Mouse (Mus musculus) retina, embryonic 14.5 days (tissue): ENCODE results near the gene Nbeal2.
"Not testable (repeated sequence)": the region's sequence is repeated elsewhere in the genome, so short reads cannot be mapped to it uniquely, and the experiment has no call there.

Experiments
- DNase-seq: peaks from one replicate; pipeline ENCODE4 v3.0.0-alpha.2; 2015; ENCODE audit warnings: low spot score

The Nbeal2 gene

DNA sequence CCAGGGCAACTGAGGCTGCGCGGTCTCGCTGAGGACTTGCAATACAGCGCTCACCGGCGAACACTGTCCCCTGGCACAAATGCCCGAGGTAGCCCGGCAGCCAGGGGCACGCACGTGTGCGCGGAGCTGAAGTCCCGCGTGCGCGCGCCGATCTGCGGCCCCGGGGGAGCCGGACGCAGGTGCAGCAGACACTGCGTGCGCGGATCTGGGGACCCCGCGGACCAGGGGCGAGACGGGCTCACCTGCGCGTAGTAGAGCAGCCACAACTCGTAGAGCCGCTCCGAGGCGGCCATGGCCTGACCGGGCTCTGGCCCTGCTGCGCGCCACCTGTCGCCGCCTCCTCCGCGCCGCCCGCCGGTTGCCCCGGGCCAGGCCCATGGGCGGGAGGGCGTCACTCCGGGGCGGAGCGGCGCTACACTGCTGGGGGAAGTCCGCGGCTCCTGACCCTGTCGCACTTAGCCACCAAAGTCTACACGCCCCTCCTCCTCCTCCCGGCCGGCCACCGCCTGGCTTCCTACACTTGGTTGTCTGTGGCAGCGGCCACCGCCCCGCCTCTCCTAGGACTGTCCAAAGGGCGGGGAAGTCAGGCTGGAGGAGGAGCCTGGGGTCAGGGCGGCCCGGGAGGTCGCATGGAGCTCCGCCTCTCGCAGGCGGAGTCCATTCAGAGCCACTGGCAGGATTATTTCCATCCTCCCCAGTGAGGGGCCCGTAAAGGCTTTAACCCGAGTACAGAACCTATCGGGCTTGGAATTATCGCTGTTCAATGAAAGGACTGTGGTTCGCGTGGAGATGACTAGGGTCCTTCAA is at the start of gene Nbeal2:
Gene Nbeal2 (minus strand): TSS at position 507 of the 807 bp plus-strand sequence.
- DNase-seq = peak; percentile 91

DNA sequence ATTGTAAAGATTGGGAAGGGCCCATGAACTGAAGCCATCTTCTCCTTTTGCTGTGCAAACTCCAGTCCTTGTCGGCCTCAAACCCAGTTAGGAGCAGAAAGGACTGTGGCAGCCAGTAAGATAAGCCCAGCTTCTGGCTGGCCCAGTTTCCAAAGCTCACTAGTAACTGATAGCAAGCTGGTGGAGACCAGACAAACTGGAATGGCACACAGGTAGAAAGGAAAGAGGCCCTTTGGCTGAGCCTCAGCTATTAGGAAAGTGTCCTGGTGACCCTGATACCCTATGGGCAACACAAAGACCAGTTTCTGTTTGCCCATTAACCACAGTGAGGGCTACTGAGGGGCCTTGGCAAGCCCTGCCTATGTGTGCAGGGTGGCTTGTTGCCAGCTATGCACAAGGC is 48.9 kb upstream of the Nbeal2 start:
- DNase-seq = no peak

DNA sequence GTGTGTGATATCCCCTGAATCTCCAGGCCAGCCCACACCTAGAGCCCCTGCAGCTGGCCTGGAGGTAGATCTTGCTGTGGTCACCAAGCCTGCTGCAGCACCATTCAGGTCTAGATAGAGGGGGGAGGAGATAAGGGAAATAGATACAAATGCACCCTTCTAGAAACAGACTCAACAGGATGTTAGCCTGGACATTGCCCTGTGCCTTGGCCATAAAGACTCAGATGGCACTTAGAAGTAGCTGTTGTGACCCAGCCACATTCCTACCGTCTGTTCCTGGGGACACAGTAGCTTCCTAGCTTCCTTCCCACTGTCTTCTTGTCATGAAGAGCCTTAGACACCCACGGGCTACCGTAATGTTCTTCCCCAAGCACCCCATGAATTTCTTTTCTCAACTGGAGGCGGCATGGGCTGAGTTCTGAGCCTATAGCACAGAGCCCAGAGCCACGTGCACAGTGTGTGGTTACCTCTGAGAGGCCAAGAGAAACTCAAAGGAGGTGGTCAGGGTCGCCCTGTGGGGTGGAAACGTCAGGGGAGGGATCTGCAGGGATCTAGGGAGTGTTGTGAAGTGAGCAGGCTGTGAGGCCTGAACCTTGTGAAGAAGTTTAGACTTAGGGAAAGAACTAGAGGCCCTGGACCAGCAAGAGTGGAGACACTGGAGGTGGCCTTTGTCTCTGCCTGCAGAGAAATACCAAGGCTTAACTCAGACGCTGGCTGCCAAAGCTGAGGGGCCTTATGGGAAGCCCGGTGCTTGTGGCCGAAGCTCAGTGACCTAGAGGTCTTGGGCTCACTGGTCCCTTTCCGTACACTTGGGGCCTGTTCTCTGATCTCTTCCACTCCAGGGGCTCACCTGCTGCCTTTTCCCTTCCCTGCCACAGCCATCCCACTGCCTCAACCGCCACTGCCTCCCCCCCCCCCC is 47.4 kb upstream of the Nbeal2 start:
- no peak for DNase-seq

DNA sequence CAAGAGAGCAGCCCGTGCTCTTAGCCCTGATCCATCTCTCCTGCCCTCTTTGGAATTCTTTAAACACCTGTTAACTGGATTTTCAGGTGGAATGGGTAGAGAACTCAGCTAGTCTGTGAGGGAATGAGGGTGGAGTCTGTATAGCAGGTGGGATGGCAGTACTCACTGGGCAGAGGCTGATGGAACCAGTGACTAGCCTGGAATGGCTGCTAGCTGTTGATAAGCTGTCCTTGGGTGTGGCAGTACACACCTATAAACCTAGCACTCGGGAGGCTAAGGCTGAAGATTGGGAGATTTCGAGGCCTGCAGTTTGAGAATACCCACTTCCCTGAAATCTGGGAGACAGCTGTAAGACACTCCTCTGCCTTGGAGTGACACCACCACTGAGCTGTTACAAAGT is 45.6 kb upstream of the Nbeal2 start:
- DNase-seq = no peak

DNA sequence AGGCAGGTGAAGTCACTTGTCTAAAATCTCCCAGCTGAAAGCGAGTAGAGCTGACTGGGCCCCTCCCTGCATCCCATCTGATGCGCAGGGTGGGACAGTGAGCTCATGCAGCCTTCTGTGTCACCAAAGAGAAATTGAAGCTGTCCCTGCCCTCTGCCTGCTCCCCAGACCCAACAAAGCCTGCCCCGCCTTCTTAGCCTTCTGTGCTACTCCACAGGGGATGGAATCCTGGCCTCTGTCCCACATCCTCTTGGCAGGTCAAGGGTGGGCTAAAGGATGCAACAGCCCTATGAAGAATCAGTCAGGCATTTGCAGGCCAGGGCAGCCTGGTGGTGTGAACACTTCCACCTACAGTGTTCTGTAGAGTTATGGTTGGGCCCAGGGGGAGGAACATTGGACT is 43.5 kb upstream of the Nbeal2 start:
- no peak for DNase-seq

DNA sequence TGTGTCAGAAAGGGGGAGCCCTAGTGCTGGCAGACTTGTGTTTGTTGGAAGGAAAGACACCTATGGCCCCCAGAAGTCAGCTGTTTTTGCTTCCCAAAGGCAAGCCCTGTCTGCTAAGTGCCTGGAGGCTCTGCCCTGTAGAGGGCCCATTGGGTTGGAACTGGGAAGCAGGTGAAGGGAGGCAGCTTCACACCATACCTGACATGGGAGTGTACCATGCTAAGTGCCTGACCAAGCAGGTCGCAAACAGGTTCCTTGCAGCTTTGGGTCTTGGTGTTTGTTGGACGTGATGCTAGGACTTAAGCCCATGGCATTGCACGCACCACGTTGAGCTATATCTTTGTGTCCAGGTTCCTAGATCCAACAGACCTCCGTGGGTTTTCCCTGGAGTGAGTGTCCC is 42.5 kb upstream of the Nbeal2 start:
- no peak for DNase-seq

DNA sequence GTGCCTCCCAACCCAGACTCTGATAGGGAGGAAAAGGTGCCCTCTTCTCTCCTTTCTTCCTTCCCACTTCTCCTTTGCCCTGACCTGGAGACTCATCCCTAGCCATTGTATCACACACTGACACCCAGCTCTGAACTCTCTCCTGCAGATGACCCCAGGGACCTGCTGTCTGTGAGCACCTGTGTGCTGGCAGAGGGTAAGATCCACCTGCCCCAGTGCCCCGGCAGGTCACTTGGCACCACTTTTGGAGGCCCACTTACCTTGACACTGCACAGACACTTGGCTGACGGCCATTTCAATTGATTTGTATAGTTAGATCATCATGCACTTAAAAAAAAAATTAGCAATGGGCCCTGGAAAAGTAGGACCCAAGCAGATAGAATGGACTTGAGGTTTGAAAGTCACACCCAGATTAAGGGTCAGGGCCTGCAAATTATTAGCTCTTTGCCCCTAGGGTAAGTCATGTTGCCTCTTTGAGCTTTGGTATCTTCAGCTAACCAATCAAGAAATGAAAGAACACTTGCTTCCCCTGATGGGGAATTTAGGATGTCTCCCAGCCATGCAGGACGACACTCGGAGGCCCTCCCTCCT is 41.3 kb upstream of the Nbeal2 start:
- DNase-seq = no peak

DNA sequence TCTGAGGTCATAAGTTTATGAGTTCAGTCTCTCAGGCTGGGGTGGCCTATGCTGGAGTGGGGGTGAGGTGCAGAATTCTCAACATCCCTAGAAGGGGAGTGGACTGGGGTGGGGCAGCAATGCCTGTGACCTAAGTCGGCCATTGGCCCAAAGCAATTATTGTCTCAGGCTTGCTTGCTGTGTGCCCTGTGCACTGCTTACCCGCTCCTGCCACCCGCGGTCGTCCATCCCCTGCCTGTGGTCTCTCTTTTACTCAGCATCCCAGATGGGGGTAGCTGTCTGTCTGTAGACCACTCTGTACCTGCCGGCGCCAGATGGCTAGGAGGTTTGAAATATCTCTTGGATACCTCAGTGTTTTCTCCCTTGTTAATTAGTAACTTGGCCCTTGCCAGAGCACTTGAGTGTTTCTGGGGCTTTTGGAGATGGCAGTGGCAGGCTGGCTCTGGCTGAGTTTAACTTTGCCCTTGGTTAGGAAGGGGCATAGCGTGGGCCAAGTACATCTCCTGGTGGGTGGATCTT is 35.4 kb upstream of the Nbeal2 start:
- DNase-seq = no peak

DNA sequence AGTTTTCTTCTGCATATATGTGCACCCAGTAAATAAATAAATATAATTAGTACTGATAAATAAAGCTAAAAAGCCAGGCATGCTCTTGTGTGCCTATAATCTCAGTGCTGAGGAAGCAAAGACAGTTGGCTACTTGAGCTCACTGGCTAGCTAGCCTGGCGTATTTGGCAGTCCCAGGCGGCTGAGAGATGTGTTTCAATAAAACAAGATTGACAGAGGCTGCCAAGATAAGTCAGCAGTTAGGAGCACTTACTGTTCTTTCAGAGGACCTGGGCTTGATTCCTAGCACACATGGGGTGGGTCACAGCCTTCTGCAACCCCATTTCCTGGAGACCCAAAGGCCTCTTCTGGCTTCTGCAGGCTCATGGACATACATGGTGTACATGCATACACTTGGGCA is 33.9 kb upstream of the Nbeal2 start:
- no peak for DNase-seq

DNA sequence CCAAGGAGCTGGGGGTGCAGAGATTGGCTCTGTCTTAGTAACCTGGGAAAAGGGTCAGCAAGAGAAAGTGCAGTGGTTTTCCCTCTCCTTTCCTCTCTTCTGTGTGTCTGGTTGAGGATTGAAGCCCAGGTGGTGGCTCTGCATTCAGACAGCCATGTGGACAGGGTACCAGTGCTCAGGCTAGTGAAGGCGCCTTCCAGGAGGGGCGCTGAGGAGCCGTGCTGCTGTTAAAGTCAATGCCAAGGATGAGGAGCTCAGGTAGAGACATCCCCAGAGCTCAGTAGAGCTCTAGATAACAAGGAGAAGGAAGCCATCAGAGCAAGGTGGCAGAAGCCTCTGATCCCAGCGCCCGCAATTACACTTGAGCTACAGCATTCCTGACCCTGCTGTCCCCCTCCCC is 33.1 kb upstream of the Nbeal2 start:
- DNase-seq = no peak

DNA sequence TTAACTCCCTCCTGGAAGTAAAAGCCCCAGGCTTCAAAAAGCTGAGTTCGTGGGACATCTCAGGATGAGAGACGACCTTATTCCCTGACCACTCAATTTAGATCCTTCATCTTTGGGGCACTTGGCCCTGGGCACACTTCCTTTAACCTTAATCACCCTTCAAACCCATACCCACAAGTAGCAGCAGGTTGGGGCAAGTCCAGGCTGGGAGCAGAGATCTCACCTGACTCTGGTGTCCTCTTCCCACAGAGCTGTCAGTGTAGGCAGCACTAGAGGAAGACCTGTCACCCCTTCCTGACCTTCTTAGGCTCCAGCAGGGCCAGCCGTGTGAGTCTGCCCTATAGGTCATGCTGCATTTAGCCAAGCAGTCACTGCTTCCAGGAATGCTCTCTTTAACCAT is 32.5 kb upstream of the Nbeal2 start:
- DNase-seq = no peak

DNA sequence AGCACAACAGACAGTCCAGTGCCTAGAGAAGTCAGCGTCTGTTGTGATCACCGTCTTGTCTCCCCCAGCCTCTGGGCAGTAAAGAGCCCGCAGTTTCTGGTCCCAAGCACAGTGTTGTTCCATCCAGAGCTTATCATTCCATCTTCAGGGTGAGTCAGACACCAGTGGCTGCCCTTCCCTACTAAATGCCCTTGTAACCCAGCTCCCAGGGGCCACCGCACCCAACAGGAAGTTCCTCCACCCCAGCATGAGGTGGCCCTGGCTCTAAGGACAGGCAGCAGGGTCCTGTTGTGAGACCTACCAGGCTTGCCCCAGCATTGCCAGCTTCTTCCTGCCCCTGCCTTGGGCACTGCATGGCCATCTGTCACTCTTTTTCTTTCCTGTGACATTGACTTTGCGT is 31.6 kb upstream of the Nbeal2 start:
- no peak for DNase-seq

DNA sequence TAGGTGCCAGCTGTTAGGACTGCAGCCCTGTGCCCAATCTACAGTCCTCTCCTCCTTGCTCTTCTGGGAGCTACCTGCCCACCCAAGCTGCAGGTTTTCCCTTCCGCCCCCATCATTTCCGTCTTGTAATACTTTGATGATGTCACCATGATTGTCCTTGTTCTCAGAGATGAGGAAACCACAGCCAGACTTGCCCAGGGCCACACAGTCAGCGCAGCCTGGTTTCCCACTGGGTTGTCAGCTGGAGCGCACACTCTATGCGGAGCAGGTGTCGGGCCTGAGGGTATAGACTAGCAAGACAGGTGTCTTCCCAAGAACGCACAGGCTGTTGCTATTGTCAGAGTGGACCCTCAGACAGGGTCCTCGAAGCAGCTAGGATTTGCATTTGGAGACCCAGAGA is 31.2 kb upstream of the Nbeal2 start:
- DNase-seq = no peak

DNA sequence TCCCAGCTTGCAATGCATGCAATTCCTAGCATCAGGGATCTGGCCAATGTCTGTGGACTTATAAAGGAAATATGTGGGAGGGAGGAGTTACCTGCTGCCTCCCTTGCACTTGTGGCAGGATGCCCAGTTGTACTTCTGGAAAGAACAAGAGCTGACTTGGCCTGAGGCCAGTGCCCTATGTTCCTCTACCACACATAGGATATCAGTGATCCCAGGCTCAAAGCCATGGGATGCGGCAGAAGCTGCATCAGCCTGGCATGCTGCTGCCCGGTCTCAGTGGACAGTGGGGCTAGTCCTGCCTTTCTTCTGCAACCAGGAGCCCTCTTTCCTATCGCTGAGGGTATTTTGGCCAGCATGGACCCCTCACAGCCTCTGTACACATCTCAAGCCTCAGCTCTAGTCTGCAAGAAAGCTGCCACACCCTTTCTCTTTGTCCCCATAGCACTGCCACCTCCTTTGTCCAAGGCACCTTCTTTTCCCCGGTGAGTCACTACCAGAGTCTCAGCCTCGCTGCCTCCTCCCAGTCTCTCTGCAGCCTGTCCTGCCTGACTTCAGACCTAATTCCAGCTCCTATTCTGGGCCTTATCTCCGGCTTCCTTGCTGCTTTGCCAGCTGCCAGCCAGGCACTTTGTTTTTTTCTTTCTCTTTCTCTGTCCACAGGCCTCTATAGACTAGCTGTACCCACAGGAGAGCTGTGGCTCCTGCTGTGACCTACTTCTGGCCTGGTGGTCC is 30.3 kb upstream of the Nbeal2 start:
- peak; percentile 53 for DNase-seq

DNA sequence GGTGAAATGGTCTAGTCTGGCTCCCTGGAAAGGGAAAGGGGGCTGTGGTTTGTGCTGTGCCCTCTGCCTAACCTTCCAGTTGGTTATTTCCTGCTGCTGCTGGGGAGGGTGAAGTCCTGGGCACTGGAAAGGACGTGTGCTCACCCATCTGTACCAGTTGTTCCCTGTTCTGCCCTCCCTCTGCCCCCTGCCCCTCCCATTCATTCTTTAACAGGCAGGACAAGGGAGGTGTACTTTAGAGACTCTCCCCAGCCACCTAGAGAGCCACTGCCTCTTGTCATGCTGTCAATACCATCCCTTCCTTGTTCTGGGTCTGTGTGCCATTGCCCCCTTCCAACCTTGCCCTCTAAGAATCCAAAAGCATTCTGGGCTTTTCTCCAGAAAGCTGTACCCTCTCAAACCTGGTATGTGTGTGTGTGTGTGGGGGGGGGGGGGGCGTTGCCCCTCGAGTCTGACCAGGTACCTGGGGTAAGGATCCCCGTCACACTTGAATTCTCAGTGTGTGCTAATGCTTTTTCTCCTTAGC is 29.7 kb upstream of the Nbeal2 start:
- DNase-seq = no peak

DNA sequence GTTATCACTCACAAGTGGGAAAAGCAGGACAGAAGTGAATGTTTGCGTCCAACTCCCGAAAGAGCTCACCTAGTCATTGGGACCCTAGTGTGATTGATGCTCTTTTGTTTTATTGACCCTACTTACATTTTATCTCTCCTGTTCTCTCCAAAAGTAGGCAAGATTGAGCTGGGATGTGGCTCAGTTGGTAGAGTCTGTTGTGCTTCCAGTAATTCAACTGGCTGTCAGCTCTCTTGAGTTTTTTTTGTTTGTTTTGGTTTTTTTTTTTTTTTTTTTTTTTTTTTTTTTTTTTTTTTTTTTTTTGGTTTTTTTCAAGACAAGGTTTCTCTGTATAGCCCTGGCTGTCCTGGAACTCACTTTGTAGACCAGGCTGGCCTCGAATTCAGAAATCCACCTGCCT is 28.7 kb upstream of the Nbeal2 start:
- not testable (repeated sequence) for DNase-seq

DNA sequence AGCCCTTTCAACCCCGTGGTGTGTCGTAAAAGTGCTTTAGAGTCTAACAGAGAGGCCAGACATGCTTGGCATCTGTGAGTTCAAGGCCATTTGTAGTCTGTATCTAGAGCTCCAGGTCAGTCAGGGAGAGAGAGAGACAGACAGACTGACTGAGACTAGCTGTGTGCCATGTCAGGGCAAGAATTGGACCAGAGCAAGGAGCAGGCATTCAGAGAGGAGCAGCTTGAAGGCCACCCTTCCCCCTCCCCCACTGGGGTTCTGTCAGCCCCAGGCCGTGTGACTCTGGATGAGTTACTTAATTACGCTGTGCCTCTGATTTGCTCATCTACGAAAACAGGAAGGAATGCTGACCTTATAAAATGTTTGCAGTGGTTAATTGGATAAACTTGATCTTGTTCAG is 28.3 kb upstream of the Nbeal2 start:
- peak; percentile 49 for DNase-seq

DNA sequence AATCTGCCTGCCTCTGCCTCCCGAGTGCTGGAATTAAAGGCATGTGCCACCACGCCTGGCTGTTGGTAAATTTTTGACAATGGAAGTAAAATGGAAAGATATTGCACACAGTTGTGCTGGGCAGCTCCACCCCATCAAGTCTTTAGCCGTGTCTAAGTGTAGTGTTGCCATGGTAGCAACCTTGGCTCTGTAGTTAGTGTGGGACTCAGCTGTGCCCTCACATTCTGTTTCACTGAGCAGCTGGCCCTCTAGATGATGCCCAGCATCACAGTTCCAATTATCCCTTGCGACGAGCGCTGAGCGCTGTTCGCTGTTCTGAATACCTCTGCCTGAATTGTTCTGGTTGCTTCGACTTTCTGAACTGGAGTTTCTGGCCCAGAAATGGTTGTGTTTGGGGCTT is 27.9 kb upstream of the Nbeal2 start:
- DNase-seq = peak; percentile 56

DNA sequence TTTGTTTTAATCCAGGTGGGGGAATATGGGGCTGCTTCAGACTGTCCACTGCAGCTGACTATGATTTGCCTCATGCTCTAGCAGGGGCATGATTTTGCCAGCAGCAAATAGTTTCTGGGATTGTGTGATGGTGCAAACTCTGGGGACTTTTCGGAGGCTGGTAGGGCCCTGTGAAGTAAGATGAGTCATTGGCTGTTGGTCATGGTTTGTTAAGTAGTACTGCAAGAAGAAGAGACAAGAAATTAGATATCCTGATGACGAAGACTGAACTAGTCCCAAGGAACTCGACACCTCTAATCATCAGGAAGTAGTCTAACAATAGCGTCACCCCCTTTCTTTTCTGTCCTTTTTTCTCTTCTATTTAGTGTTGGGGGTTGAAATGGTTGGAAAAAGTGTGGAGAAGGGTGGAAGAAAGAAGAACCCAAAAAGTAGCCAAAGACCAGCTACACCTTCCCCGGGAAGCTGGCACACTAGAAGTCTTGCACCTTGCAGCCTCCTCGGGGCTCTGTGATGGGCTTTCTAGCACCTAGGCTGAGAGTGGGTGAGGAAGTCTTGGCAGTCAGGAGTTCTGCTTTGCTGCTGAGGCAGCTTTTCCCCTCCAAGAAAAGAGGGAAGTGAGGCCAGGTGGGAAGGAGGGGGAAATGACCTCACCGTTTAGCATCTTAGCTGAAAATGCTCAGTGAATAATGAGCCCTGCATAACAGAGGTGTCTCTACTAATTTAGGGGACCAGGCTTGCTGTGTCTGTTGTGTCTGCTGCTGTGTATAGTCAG is 27.0 kb upstream of the Nbeal2 start:
- no peak for DNase-seq

DNA sequence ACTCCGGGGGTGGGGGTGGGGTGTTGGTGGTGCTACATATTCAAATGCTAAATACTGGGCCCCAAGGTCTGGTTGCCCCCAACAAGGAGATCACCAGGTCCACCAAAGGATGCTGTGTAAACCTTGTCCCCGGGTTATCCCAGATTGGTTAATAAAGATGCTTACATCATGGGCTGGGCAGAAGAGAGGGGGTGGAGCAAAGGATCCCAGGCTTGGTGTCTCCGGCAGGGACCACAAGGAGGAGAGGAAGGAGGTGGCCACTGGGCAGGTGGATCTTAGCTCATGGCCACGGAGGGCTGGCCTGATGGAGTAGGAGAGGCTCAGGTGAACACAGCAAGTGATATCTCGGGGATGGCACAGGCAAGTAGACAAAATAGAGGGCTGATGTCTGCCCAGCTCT is 24.9 kb upstream of the Nbeal2 start:
- DNase-seq = no peak

DNA sequence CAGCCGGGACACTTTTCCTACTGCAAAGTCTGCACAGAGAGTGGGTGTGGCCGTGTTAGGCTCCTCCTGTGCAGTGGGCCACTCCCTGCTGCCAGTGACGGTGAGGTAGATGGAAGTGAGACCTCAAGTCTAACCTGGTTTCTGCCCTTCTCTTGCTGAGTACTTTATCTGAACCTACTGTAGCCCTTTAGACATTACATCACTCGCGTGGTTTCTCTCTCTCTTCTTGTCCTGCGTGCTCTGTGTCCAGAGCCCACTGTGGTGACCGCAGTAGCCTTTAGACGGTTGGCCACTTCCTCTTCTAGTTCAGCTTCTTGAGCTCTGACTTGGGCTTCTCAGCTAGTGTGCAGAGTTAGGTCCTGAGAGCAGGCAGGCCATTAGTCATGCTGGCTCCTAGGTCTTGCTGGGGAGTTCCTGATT is 22.5 kb upstream of the Nbeal2 start:
- DNase-seq = no peak
